Mouse (Mus musculus) kidney, embryonic 14.5 days (tissue): Measurements from ENCODE around the gene Srsf2. TPM values are rescaled to one million over a fixed set of nuclear protein-coding genes. Genes with fewer than 3 reads are reported as not detected.
A peak's percentile ranks its signal among the peaks of the same experiment; 100 is the strongest.
"Not testable (repeated sequence)": the region's sequence is repeated elsewhere in the genome, so short reads cannot be mapped to it uniquely, and the experiment has no call there.

Source experiments
- ATAC-seq: fragments of 200-750 bp; cut with Nextera tagmentation; 2 replicates; pipeline ENCODE4 v1.8.0; 2017; ENCODE audit warnings: moderate number of reproducible peaks, mild to moderate bottlenecking, moderate TSS enrichment, moderate library complexity; ENCODE audit not compliant: low FRiP score, low TSS enrichment
- H3K27ac ChIP-seq: fragments of 300-500 bp; sonication (generic); 2 replicates; pipeline ENCODE4 v1.5.1; 2014; ENCODE audit warnings: low read depth, mild to moderate bottlenecking, low read length, moderate library complexity, mixed read lengths
- H3K27me3 ChIP-seq: fragments of 300-500 bp; sonication (generic); 2 replicates; pipeline ENCODE4 v1.6.1; 2014; ENCODE audit warnings: mild to moderate bottlenecking, low read length; ENCODE audit not compliant: control insufficient read depth, insufficient read depth
- H3K36me3 ChIP-seq: fragments of 300-500 bp; sonication (generic); 2 replicates; pipeline ENCODE4 v1.6.1; 2014; ENCODE audit warnings: low read length, mixed read lengths; ENCODE audit not compliant: control insufficient read depth, insufficient read depth
- H3K4me1 ChIP-seq: fragments of 300-500 bp; sonication (generic); 2 replicates; pipeline ENCODE4 v1.6.1; 2014; ENCODE audit warnings: low read length, mixed read lengths; ENCODE audit not compliant: control insufficient read depth, insufficient read depth
- H3K4me2 ChIP-seq: fragments of 300-500 bp; sonication (generic); replicated peaks from 2 replicates; pipeline ENCODE4 v1.6.1; 2014; ENCODE audit warnings: low read depth, mild to moderate bottlenecking, low read length
- H3K4me3 ChIP-seq: fragments of 300-500 bp; sonication (generic); 2 replicates; pipeline ENCODE4 v1.5.1; 2014; ENCODE audit warnings: mild to moderate bottlenecking, low read length
- H3K9ac ChIP-seq: fragments of 300-500 bp; sonication (generic); 2 replicates; pipeline ENCODE4 v1.6.1; 2014; ENCODE audit warnings: low read depth, mild to moderate bottlenecking, low read length, moderate library complexity
- H3K9me3 ChIP-seq: fragments of 300-500 bp; sonication (generic); 2 replicates; pipeline ENCODE4 v1.6.1; 2016; ENCODE audit warnings: low read length; ENCODE audit not compliant: control insufficient read depth
- WGBS: fragments of 180-500 bp; shearing (Covaris S2); extraction: QIAGEN DNeasy Blood & Tissue Kit; methylation state at CpG from one replicate; pipeline ENCODE4 v1.1.7; 2014; 5-methylcytosine and 5-hydroxymethylcytosine counted together
- polyA plus RNA-seq: library from polyadenylated mRNA; unstranded; fragments of >200 nt; fragmentation: Nextera tagmentation; extraction: Ambion mirVana; gene quantifications from 2 replicates; pipeline ENCODE4 v1.2.1, GENCODE M21; 2014

The Srsf2 gene
- 981 and 1,041 TPM in 2 replicates for polyA plus RNA-seq

DNA sequence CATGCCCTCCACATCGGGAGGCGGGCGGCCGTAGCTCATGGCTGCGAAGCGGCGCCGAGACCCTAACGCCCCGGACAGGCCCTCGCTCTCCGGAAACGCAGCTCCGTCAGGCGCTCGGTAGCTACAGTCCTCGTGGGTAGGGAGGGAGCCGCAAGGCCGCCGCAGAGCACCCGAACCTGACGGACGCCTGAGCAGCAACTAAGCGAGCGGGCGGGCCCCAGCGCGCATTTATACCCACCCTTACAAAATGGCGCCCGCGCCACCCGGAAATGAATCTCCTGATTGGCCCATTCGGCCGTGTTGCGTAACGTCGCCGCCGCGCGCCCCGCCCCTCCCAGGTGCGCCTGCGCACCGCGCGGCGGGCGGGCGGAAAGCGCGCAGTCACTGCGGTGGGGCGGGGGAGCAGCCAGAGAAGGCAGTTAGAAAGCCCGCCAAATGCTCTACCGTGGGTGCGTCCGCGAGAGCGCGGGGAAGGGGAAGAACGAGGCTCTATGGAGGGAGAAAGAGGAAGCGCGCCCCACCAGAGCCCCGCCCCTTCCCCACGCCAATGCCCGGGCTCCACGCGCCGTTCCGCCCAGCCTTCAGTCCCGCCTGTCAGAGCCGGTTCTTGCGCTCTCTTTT, at the start of gene Srsf2:
Srsf2 (minus strand) TSS at position 204 of the 621 bp plus-strand sequence.
- H3K9me3 ChIP-seq: no peaks in the 10 kb centered on the region
- peak within 1 kb of the TSS; percentile 74 for H3K4me2 ChIP-seq
- H3K36me3 ChIP-seq: peaks cover 42% of the 10 kb centered on the region
- H3K27me3 ChIP-seq: no peaks in the 10 kb centered on the region
- peak; percentile 90 for ATAC-seq
- H3K9ac ChIP-seq: peak within 1 kb of the TSS; percentile 100
- peak within 1 kb of the TSS; percentile 97 for H3K27ac ChIP-seq
- WGBS: under 1% methylated on average over 72 of the region's 74 CpGs
- peak within 1 kb of the TSS; percentile 98 for H3K4me3 ChIP-seq
- peaks cover 11% of the 10 kb centered on the region; the same call in 1 of the 2 replicates for H3K4me1 ChIP-seq

DNA sequence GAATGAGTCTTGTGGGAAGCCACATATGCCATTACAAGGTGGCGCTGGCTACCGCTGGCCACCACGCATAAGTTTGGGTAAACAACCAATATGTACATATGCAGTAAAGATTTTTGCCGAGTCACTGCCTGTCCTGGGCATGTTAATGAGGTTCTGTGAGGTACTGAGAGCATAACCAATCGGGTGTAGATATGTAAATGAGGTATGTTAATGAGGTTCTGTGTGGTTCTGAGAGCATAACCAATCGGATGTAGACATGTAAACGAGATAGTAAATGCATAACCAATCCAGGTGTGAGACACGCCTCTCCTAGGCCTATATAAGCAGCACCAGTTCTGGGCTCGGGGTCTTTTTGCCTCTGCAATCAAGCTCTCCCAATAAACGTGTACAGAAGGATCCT, 49.7 kb upstream of the Srsf2 start:
- not testable (repeated sequence) for H3K9me3 ChIP-seq, H3K9ac ChIP-seq, H3K4me1 ChIP-seq, H3K4me2 ChIP-seq, H3K4me3 ChIP-seq, H3K36me3 ChIP-seq, H3K27ac ChIP-seq, ATAC-seq
- WGBS: 90% methylated on average over 10 of the region's 10 CpGs
- H3K27me3 ChIP-seq: peaks cover 14% of the 10 kb centered on the region

GRCm38 (mm10) chr11:116899247-116899646, 46.4 kb upstream of the Srsf2 start:
- no peaks in the 10 kb centered on the region for H3K9me3 ChIP-seq

GRCm38 (mm10) chr11:116895402-116895801, 42.5 kb upstream of the Srsf2 start:
- Histone ChIP-seq H3K36me3 (no peaks in the 10 kb centered on the region), H3K4me1 (no peaks in the 10 kb centered on the region), H3K27me3 (no peaks in the 10 kb centered on the region), H3K27ac (no peak overlapping the region), H3K4me3 (no peak overlapping the region), H3K9me3 (no peaks in the 10 kb centered on the region), H3K4me2 (no peak overlapping the region), H3K9ac (no peak overlapping the region)
- 82% methylated on average over 3 of the region's 3 CpGs for WGBS
- ATAC-seq: no peak

More at GRCm38 (mm10) chr11:116899247-116899646, 46.4 kb upstream of the Srsf2 start:
- 96% methylated on average over 12 of the region's 12 CpGs for WGBS
- Histone ChIP-seq H3K27me3 (0 out of 2 replicates have a peak, but pooled peaks cover 2% of the 10 kb centered on the region), H3K36me3 (no peaks in the 10 kb centered on the region), H3K4me1 (no peaks in the 10 kb centered on the region), H3K27ac (no peak overlapping the region), H3K4me2 (no peak overlapping the region), H3K9ac (no peak overlapping the region), H3K4me3 (no peak overlapping the region)
- ATAC-seq: no peak

- H3K4me3 ChIP-seq: no peak overlapping the region
- ATAC-seq: 0 out of 2 replicates have a peak, but pooled peaks have one; percentile 39
- WGBS: 56% methylated on average over 19 of the region's 19 CpGs
- no peak overlapping the region for H3K4me2 ChIP-seq
- H3K36me3 ChIP-seq: no peaks in the 10 kb centered on the region
- H3K27ac ChIP-seq: no peak overlapping the region
- no peak overlapping the region for H3K9ac ChIP-seq
- H3K4me1 ChIP-seq: no peaks in the 10 kb centered on the region
- no peaks in the 10 kb centered on the region for H3K9me3 ChIP-seq
- no peaks in the 10 kb centered on the region; the same call in 1 of the 2 replicates for H3K27me3 ChIP-seq
These were observed 40.9 kb upstream of the Srsf2 start for GRCm38 (mm10) chr11:116893532-116894442.

- no peak for ATAC-seq
- H3K27me3 ChIP-seq: peaks cover 6% of the 10 kb centered on the region; the same call in 1 of the 2 replicates
These were observed 34.2 kb upstream of the Srsf2 start for GRCm38 (mm10) chr11:116887136-116887535.

DNA sequence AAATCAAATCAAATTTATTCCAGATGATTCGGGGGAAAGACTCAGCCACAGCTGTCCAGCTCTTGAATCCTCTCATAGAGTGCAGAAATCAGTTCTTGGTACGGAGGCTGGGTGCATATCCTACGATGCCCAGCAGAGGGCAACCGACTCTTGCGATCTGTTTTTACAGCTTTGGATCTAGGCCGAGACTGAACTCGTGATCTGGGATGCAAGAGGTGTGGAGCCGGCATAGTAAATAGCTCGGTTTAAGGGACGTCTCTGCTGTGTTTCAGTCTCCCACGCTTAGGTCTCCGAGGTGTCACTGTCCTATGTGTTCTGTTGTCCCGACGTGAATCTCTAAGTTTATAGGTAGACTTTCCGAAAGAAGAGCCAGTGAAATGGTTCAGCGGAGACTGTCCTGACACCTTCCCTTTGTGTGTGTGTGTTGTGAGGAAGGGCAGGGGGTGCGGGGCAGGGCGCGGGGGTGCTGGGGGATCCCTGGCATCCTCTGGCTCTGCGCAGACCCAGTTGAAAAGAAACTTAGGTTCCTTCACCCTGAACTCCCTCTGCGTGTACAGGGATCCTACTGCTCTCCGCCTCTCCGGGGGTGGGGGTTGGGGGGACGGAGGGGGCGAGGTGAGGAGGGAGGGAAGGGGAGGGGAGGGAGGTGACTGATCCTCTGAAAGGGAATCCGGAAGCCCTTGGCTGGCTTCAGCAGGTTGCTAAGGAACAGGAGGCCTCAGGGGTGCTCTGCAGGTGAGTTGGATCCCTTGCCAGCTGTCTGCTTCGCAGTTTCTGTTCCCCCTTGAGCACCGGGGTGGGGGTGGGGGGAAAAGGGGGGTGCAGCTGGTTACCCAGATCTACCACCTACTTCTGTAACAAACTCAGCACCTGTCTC, 32.6 kb upstream of the Srsf2 start:
- H3K4me3 ChIP-seq: peak overlapping the region; percentile 19; the same call in 1 of the 2 replicates
- peak overlapping the region; percentile 41 for H3K4me2 ChIP-seq
- H3K36me3 ChIP-seq: no peaks in the 10 kb centered on the region
- peak overlapping the region; percentile 14; the same call in 1 of the 2 replicates for H3K9ac ChIP-seq
- peaks cover 4% of the 10 kb centered on the region; the same call in 1 of the 2 replicates for H3K4me1 ChIP-seq
- H3K27me3 ChIP-seq: peaks cover 6% of the 10 kb centered on the region; the same call in 1 of the 2 replicates
- ATAC-seq: peak; percentile 56
- H3K9me3 ChIP-seq: no peaks in the 10 kb centered on the region
- 4% methylated on average over 28 of the region's 28 CpGs for WGBS
- H3K27ac ChIP-seq: no peak overlapping the region

More at GRCm38 (mm10) chr11:116887136-116887535, 34.2 kb upstream of the Srsf2 start:
- H3K9me3 ChIP-seq: no peaks in the 10 kb centered on the region
- no peak overlapping the region for H3K9ac ChIP-seq
- no peaks in the 10 kb centered on the region for H3K36me3 ChIP-seq
- no peak overlapping the region for H3K27ac ChIP-seq
- 45% methylated on average over 5 of the region's 5 CpGs for WGBS
- peaks cover 4% of the 10 kb centered on the region; the same call in 1 of the 2 replicates for H3K4me1 ChIP-seq
- H3K4me3 ChIP-seq: no peak overlapping the region
- no peak overlapping the region for H3K4me2 ChIP-seq

DNA sequence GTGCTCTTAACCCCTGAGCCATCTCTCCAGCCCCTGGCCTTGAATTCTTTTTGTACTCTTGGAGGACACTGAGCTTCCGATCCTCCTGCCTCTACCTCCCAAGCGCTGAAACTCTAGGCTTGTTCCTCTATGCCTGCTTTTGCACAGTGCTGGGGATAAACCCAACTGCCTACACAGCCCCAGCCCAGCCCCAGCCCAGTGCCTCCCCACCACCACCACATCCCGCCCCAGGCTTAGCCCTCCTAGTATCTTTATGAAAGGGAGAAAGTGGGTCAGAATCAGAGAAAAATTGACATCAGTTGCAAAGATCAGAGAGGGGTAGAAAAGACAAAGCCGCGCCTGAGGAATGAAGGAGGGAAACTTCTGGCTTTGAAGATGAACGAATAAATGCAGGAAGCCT, 31.2 kb upstream of the Srsf2 start:
- Histone ChIP-seq H3K4me1 (peaks cover 4% of the 10 kb centered on the region; the same call in 1 of the 2 replicates), H3K4me2 (no peak overlapping the region), H3K4me3 (no peak overlapping the region), H3K36me3 (no peaks in the 10 kb centered on the region), H3K27me3 (0 out of 2 replicates have a peak, but pooled peaks cover 6% of the 10 kb centered on the region), H3K9ac (no peak overlapping the region), H3K27ac (no peak overlapping the region), H3K9me3 (no peaks in the 10 kb centered on the region)
- 82% methylated on average over 6 of the region's 6 CpGs for WGBS
- no peak for ATAC-seq
